Mouse (Mus musculus): ENCODE data around the gene Tbc1d32. TPM values are rescaled to one million over a fixed set of nuclear protein-coding genes. Genes with fewer than 3 reads are reported as not detected.

The Tbc1d32 gene
- polyA plus RNA-seq, 1 experiment: not detected

- H3K27me3 ChIP-seq (ENCODE audit: control insufficient read depth): no peaks in the 10 kb centered on the region
- H3K4me3 ChIP-seq (replicated peaks): no peak overlapping the region
- H3K9me3 ChIP-seq (ENCODE audit: control insufficient read depth, low read length): no peaks in the 10 kb centered on the region
- H3K4me1 ChIP-seq (ENCODE audit: control insufficient read depth): no peaks in the 10 kb centered on the region
- no peak for TF ChIP-seq TAL1 (IDR thresholded peaks at IDR 0.05; ENCODE audit: low read length)
- TF ChIP-seq GATA1 (IDR thresholded peaks at IDR 0.05; ENCODE audit: low read length): no peak
- H3K36me3 ChIP-seq (ENCODE audit: control insufficient read depth): no peaks in the 10 kb centered on the region
Observed at GRCm38 (mm10) chr10:56129642-56130041, 98.8 kb downstream of the Tbc1d32 start.

DNA sequence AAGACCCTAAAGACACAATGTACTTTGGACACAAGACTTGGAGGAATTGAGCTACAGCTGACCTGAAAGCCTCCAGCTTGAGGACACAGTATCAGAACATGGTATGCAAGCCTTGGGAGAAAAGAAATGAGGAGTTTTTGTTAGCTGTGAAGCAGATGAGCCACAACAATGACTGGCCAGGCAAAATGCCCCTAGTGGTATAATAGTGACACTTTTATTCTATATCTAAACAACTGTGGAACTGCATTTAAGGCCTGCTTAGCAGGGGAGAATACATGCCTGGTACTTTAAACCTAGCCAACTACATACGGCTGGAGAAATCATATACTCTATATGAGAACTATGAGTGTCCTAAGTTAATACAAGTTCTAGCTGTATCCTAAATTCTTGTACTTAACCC is 101.5 kb downstream of the Tbc1d32 start:
- Histone ChIP-seq H3K4me3 (replicated peaks) (no peak overlapping the region), H3K36me3 (ENCODE audit: control insufficient read depth) (no peaks in the 10 kb centered on the region), H3K9me3 (ENCODE audit: control insufficient read depth, low read length) (no peaks in the 10 kb centered on the region), H3K4me1 (ENCODE audit: control insufficient read depth) (no peaks in the 10 kb centered on the region), H3K27me3 (ENCODE audit: control insufficient read depth) (no peaks in the 10 kb centered on the region)
- no peak for TF ChIP-seq GATA1 (IDR thresholded peaks at IDR 0.05; ENCODE audit: low read length)
- no peak for TF ChIP-seq TAL1 (IDR thresholded peaks at IDR 0.05; ENCODE audit: low read length)

GRCm38 (mm10) chr10:56115636-56116180 is 112.8 kb downstream of the Tbc1d32 start:
- H3K4me3 ChIP-seq (replicated peaks): peak overlapping the region; percentile 63
- TF ChIP-seq GATA1 (IDR thresholded peaks at IDR 0.05; ENCODE audit: low read length) (no peak), TAL1 (IDR thresholded peaks at IDR 0.05; ENCODE audit: low read length) (no peak)
- H3K36me3 ChIP-seq (ENCODE audit: control insufficient read depth): no peaks in the 10 kb centered on the region
- no peaks in the 10 kb centered on the region for H3K9me3 ChIP-seq (ENCODE audit: control insufficient read depth, low read length)
- peaks cover 14% of the 10 kb centered on the region for H3K27me3 ChIP-seq (ENCODE audit: control insufficient read depth)
- H3K4me1 ChIP-seq (ENCODE audit: control insufficient read depth): peaks cover 10% of the 10 kb centered on the region

DNA sequence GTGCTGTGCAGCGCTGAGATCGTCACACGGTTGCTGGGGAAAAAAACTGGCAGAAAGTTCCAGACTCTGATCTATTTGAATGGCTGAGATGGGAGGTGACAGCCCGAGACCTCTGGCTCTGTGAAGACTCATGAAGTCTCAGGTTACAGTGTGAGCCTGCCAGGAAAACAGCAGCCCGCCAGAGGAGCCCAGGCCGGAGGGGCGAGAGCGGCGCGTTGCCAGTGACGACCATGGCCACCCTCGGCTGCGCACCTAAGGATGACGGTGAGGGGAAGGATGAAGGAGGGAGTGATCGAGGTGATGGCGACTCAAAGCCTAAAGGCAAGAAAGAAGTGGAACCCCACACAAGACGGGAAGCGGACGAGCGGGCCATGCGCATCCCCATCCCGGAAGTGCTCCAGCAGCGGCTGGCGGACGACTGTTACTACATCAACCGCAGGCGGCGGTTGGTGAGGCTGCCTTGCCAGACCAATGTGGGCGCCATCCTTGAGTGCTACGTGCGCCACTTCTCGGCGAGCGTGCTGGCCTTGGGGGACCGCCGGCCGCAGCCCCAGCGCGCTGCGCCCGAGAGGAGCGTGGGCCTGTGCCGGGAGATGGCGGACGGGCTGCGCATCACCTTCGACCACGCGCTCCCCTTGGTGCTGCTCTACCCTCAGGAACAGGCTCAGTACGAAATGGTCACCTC is 113.4 kb downstream of the Tbc1d32 start:
- no peak for TF ChIP-seq TAL1 (IDR thresholded peaks at IDR 0.05; ENCODE audit: low read length)
- no peak for TF ChIP-seq GATA1 (IDR thresholded peaks at IDR 0.05; ENCODE audit: low read length)

GRCm38 (mm10) chr10:56106996-56107334 is 121.5 kb downstream of the Tbc1d32 start:
- no peak for TF ChIP-seq TAL1 (IDR thresholded peaks at IDR 0.05; ENCODE audit: low read length)
- no peak for TF ChIP-seq GATA1 (IDR thresholded peaks at IDR 0.05; ENCODE audit: low read length)
- Histone ChIP-seq H3K4me1 (ENCODE audit: control insufficient read depth) (peaks cover 3% of the 10 kb centered on the region), H3K4me3 (replicated peaks) (peak overlapping the region; percentile 51)

More for the DNA sequence above, 113.4 kb downstream of the Tbc1d32 start:
- Histone ChIP-seq H3K27me3 (ENCODE audit: control insufficient read depth) (peaks cover 14% of the 10 kb centered on the region), H3K4me1 (ENCODE audit: control insufficient read depth) (peaks cover 10% of the 10 kb centered on the region), H3K36me3 (ENCODE audit: control insufficient read depth) (no peaks in the 10 kb centered on the region), H3K4me3 (replicated peaks) (peak overlapping the region; percentile 63), H3K9me3 (ENCODE audit: control insufficient read depth, low read length) (no peaks in the 10 kb centered on the region)

GRCm38 (mm10) chr10:56106333-56106995 is 122.0 kb downstream of the Tbc1d32 start, which contains the start of gene Msl3l2:
TSS of gene Msl3l2 (plus strand) at chr10:56106917.
- Histone ChIP-seq H3K9me3 (ENCODE audit: control insufficient read depth, low read length) (no peaks in the 10 kb centered on the region), H3K4me1 (ENCODE audit: control insufficient read depth) (peaks cover 3% of the 10 kb centered on the region), H3K4me3 (replicated peaks) (peak within 1 kb of the TSS; percentile 51), H3K27me3 (ENCODE audit: control insufficient read depth) (no peaks in the 10 kb centered on the region), H3K36me3 (ENCODE audit: control insufficient read depth) (no peaks in the 10 kb centered on the region)
- TF ChIP-seq GATA1 (IDR thresholded peaks at IDR 0.05; ENCODE audit: low read length) (no peak), TAL1 (IDR thresholded peaks at IDR 0.05; ENCODE audit: low read length) (no peak)

More at GRCm38 (mm10) chr10:56106996-56107334, 121.5 kb downstream of the Tbc1d32 start:
- no peaks in the 10 kb centered on the region for H3K27me3 ChIP-seq (ENCODE audit: control insufficient read depth)
- no peaks in the 10 kb centered on the region for H3K9me3 ChIP-seq (ENCODE audit: control insufficient read depth, low read length)
- no peaks in the 10 kb centered on the region for H3K36me3 ChIP-seq (ENCODE audit: control insufficient read depth)

DNA sequence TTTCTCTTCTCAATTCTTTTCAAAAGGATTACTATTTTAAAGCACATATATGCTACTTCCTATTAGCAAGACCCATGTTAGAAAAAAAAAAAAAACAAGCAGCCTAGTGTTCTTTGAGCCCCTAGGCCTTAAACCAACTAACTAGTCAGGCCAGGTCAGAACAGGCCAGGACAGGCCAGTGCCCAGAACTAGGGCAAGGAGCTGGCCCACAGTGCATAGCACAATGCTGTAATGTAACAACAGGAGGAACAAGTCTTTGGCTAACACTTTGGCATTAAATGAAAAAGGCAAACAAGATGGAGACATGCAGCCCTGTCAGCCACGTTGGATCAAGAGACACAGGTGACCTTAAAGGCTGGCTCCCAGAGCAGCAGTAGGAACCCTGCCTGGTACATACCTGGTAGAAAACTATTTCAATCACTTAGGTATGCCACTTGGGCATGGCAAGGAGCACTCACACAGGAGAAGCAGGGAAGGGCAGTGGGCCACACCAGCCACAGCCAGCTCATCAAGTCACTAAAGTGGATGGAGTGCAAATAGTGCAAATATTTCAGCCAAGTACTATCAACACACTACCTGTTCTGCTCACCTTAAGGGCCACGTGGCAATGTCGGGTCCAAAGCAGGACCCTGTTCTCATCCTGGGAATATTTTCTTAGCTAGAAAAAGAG is 128.7 kb downstream of the Tbc1d32 start:
- no peaks in the 10 kb centered on the region for H3K9me3 ChIP-seq (ENCODE audit: control insufficient read depth, low read length)
- no peaks in the 10 kb centered on the region for H3K27me3 ChIP-seq (ENCODE audit: control insufficient read depth)
- no peak overlapping the region for H3K4me3 ChIP-seq (replicated peaks)
- H3K4me1 ChIP-seq (ENCODE audit: control insufficient read depth): no peaks in the 10 kb centered on the region
- TF ChIP-seq GATA1 (IDR thresholded peaks at IDR 0.05; ENCODE audit: low read length) (no peak), TAL1 (IDR thresholded peaks at IDR 0.05; ENCODE audit: low read length) (no peak)
- H3K36me3 ChIP-seq (ENCODE audit: control insufficient read depth): no peaks in the 10 kb centered on the region

DNA sequence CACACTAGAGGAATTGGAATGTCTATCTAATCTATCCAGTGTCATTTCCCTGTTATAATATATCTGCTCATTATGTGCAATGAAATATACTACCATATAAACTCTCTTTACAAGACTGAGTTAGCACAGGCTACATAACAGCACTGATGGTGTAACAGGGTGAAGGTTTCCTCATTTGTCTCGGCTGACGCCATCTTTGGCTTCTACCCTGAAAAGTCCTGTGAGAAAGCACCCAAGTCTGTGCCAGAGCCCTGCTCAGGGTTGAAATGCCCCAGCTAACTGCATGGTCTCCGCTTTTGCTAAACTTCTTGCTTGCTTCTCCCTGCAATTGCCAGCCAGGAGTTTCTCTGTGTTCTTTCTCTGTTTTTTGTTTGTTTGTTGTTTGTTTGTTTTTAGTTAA is 129.4 kb downstream of the Tbc1d32 start:
- no peaks in the 10 kb centered on the region for H3K4me1 ChIP-seq (ENCODE audit: control insufficient read depth)
- no peak overlapping the region for H3K4me3 ChIP-seq (replicated peaks)
- TF ChIP-seq TAL1 (IDR thresholded peaks at IDR 0.05; ENCODE audit: low read length): no peak
- no peak for TF ChIP-seq GATA1 (IDR thresholded peaks at IDR 0.05; ENCODE audit: low read length)
- H3K36me3 ChIP-seq (ENCODE audit: control insufficient read depth): no peaks in the 10 kb centered on the region
- no peaks in the 10 kb centered on the region for H3K9me3 ChIP-seq (ENCODE audit: control insufficient read depth, low read length)
- no peaks in the 10 kb centered on the region for H3K27me3 ChIP-seq (ENCODE audit: control insufficient read depth)

DNA sequence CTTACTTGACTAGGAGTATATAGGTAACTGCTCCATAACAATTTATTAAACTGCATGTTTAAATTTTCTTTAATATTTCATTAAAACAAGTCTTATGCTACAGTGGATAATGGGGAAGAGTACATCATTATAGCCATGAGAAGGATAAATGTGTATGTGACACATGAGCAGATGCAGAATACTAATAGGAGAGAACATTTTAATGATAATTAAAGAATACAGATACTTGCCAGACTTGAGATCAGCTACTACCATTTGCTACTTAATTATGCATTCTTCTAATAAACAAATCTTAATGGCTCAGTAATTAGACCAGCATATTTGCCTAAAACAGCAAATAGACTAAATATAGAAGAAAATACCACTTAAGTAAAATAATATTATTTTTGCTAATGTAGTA is 131.7 kb downstream of the Tbc1d32 start:
- H3K4me1 ChIP-seq (ENCODE audit: control insufficient read depth): no peaks in the 10 kb centered on the region
- no peaks in the 10 kb centered on the region for H3K27me3 ChIP-seq (ENCODE audit: control insufficient read depth)
- no peak for TF ChIP-seq GATA1 (IDR thresholded peaks at IDR 0.05; ENCODE audit: low read length)
- TF ChIP-seq TAL1 (IDR thresholded peaks at IDR 0.05; ENCODE audit: low read length): no peak
- H3K36me3 ChIP-seq (ENCODE audit: control insufficient read depth): no peaks in the 10 kb centered on the region
- H3K4me3 ChIP-seq (replicated peaks): no peak overlapping the region
- no peaks in the 10 kb centered on the region for H3K9me3 ChIP-seq (ENCODE audit: control insufficient read depth, low read length)
